14 mouse cellular contexts compared by ENCODE assay signal in genomic region chr13:113580400-113580790, GRCm38 (mm10). TPM values are rescaled to one million over a fixed set of nuclear protein-coding genes. Genes with fewer than 3 reads are reported as not detected.
DNase-seq lines count a peak whose midpoint lies in the region; ATAC-seq lines count a peak whose summit lies in the region.
"Had no signal": no experiment of that assay in that cellular context is flagged by ENCODE, and none has a peak within 500 bp of the region (broad histone marks: within the 10 kb centered on the region; RNA-seq: fewer than 3 reads in every experiment).

No protein-coding gene starts in this region.

- WGBS in intestine, embryonic 15.5 days: 66% methylated on average over 6 of the region's 6 CpGs
- WGBS in intestine, embryonic 16.5 days: 75% methylated on average over 6 of the region's 6 CpGs
- 69% methylated on average over 6 of the region's 6 CpGs for WGBS in forebrain, embryonic 15.5 days
- WGBS in heart, embryonic 11.5 days (ENCODE audit: insufficient replicate concordance): 77% methylated on average over 6 of the region's 6 CpGs

- H3K27me3 ChIP-seq in intestine, embryonic 15.5 days (replicated peaks): no peaks in the 10 kb centered on the region
- no peaks in the 10 kb centered on the region for H3K27me3 ChIP-seq in intestine, embryonic 16.5 days (replicated peaks; ENCODE audit: control insufficient read depth, insufficient read depth, low read length)
- H3K27me3 ChIP-seq in forebrain, embryonic 15.5 days: no peaks in the 10 kb centered on the region
- no peaks in the 10 kb centered on the region for H3K27me3 ChIP-seq in heart, embryonic 11.5 days (ENCODE audit: control insufficient read depth, insufficient read depth, low read length)
- H3K27me3 ChIP-seq: forebrain, embryonic 12.5 days; limb, embryonic 13.5 days; midbrain, embryonic 12.5 days had no signal

- no peak overlapping the region for H3K27ac ChIP-seq in intestine, embryonic 15.5 days
- no peak overlapping the region for H3K27ac ChIP-seq in intestine, embryonic 16.5 days (ENCODE audit: low read length)
- no peak overlapping the region for H3K27ac ChIP-seq in forebrain, embryonic 15.5 days (replicated peaks)
- no peak overlapping the region for H3K27ac ChIP-seq in heart, embryonic 11.5 days (ENCODE audit: low read depth, low read length)
- H3K27ac ChIP-seq: forebrain, embryonic 12.5 days; hindbrain, postnatal 0 days; limb, embryonic 13.5 days; midbrain, embryonic 12.5 days had no signal

- no peaks in the 10 kb centered on the region for H3K36me3 ChIP-seq in intestine, embryonic 15.5 days
- no peaks in the 10 kb centered on the region for H3K36me3 ChIP-seq in intestine, embryonic 16.5 days (ENCODE audit: control insufficient read depth, insufficient read depth, low read length)
- H3K36me3 ChIP-seq in forebrain, embryonic 15.5 days: no peaks in the 10 kb centered on the region
- no peaks in the 10 kb centered on the region for H3K36me3 ChIP-seq in heart, embryonic 11.5 days (ENCODE audit: control insufficient read depth, insufficient read depth, low read length)
- H3K36me3 ChIP-seq: forebrain, embryonic 12.5 days; limb, embryonic 13.5 days; midbrain, embryonic 12.5 days had no signal

- no peaks in the 10 kb centered on the region for H3K9me3 ChIP-seq in intestine, embryonic 15.5 days
- no peaks in the 10 kb centered on the region for H3K9me3 ChIP-seq in intestine, embryonic 16.5 days (ENCODE audit: control insufficient read depth, low read length)
- no peaks in the 10 kb centered on the region for H3K9me3 ChIP-seq in forebrain, embryonic 15.5 days
- H3K9me3 ChIP-seq in heart, embryonic 11.5 days (replicated peaks; ENCODE audit: control insufficient read depth, low read length): no peaks in the 10 kb centered on the region
- H3K9me3 ChIP-seq: forebrain, embryonic 12.5 days; limb, embryonic 13.5 days; midbrain, embryonic 12.5 days had no signal

- H3K9ac ChIP-seq in intestine, embryonic 15.5 days: no peak overlapping the region
- H3K9ac ChIP-seq in intestine, embryonic 16.5 days (ENCODE audit: low read depth, low read length): no peak overlapping the region
- H3K9ac ChIP-seq in forebrain, embryonic 15.5 days (replicated peaks): no peak overlapping the region
- H3K9ac ChIP-seq in heart, embryonic 11.5 days (ENCODE audit: low read depth, low read length): no peak overlapping the region
- H3K9ac ChIP-seq: forebrain, embryonic 12.5 days; limb, embryonic 13.5 days; liver, postnatal 0 days; midbrain, embryonic 12.5 days had no signal

- peak; percentile 77 for DNase-seq in CD4-positive, CD25-positive, alpha-beta regulatory T cell, adult 2 months (ENCODE audit: low read depth, low spot score)
- DNase-seq in kidney, postnatal 36 days: peak; percentile 70 to 81
- no peak for DNase-seq in layer of hippocampus, postnatal 14 days (ENCODE audit: low spot score in 2 of 2)
- DNase-seq: heart, postnatal 14 days; liver, postnatal 0 days had no signal

- no peak overlapping the region for H3K4me3 ChIP-seq in intestine, embryonic 15.5 days (replicated peaks)
- no peak overlapping the region for H3K4me3 ChIP-seq in intestine, embryonic 16.5 days (ENCODE audit: low read length)
- no peak overlapping the region for H3K4me3 ChIP-seq in forebrain, embryonic 15.5 days
- H3K4me3 ChIP-seq in heart, embryonic 11.5 days (ENCODE audit: low read depth, low read length): no peak overlapping the region
- H3K4me3 ChIP-seq: forebrain, embryonic 12.5 days; limb, embryonic 13.5 days; midbrain, embryonic 12.5 days had no signal

- H3K4me2 ChIP-seq in intestine, embryonic 15.5 days (replicated peaks): no peak overlapping the region
- H3K4me2 ChIP-seq in intestine, embryonic 16.5 days (ENCODE audit: low read depth, low read length): no peak overlapping the region
- H3K4me2 ChIP-seq in forebrain, embryonic 15.5 days (replicated peaks): no peak overlapping the region
- H3K4me2 ChIP-seq in heart, embryonic 11.5 days: no peak overlapping the region
- H3K4me2 ChIP-seq: forebrain, embryonic 12.5 days; limb, embryonic 13.5 days; midbrain, embryonic 12.5 days had no signal

- H3K4me1 ChIP-seq in intestine, embryonic 15.5 days (replicated peaks): no peaks in the 10 kb centered on the region
- peaks cover 3% of the 10 kb centered on the region; the same call in 1 of the 2 replicates for H3K4me1 ChIP-seq in intestine, embryonic 16.5 days (ENCODE audit: control insufficient read depth, insufficient read depth, low read length)
- no peaks in the 10 kb centered on the region for H3K4me1 ChIP-seq in forebrain, embryonic 15.5 days
- no peaks in the 10 kb centered on the region for H3K4me1 ChIP-seq in heart, embryonic 11.5 days (ENCODE audit: control insufficient read depth, insufficient read depth, low read length)
- H3K4me1 ChIP-seq: forebrain, embryonic 12.5 days; limb, embryonic 13.5 days; midbrain, embryonic 12.5 days had no signal

- peak; percentile 12; the same call in 1 of the 2 replicates for ATAC-seq in intestine, embryonic 15.5 days
- ATAC-seq in intestine, embryonic 16.5 days: no peak
- ATAC-seq in hematopoietic stem cell, adult 5-6 weeks (replicated peaks in 1 of 2; ENCODE audit: insufficient read depth in 1 of 2, low FRiP score in 2 of 2, low TSS enrichment in 1 of 2, low read depth in 1 of 2, poor library complexity in 2 of 2, severe bottlenecking in 2 of 2): peak; percentile 67 to 82
- no peak for ATAC-seq in forebrain, embryonic 15.5 days (replicated peaks)
- no peak for ATAC-seq in heart, embryonic 11.5 days (replicated peaks; ENCODE audit: insufficient number of reproducible peaks, low FRiP score, low TSS enrichment)
- ATAC-seq: hindbrain, postnatal 0 days; liver, postnatal 0 days had no signal

RNA-seq across cellular contexts. Expression of gene Snx18, which starts 38.0 kb away (rescaled TPM):
- polyA plus RNA-seq in intestine, embryonic 15.5 days (2015; fragmentation: Nextera tagmentation; extraction: Ambion mirVana): 18.1 and 20.3 TPM in 2 replicates
- 10.1 and 11.7 TPM in 2 replicates for polyA plus RNA-seq in intestine, embryonic 16.5 days (2015; fragmentation: Nextera tagmentation; extraction: Ambion mirVana)
- 27.2 and 30.5 TPM in 2 replicates for total RNA-seq in hematopoietic stem cell, adult 5-6 weeks (2017)
- 11.6 and 12.0 TPM in 2 replicates for polyA plus RNA-seq in forebrain, embryonic 15.5 days (2015; fragmentation: Nextera tagmentation; extraction: Ambion mirVana)
- total RNA-seq in layer of hippocampus, postnatal 14 days (2021): 10 to 100 TPM; 26.6 to 29.4 TPM
- 21.6 and 23.1 TPM in 2 replicates for polyA plus RNA-seq in heart, embryonic 11.5 days (2014; fragmentation: Nextera tagmentation; extraction: Ambion mirVana)

Comparison
In these comparisons a context has a peak if more than half of its experiments do, and no peak if none do; other contexts are left out.
1. ATAC-seq: peak in intestine, embryonic 15.5 days (single experiment) and hematopoietic stem cell, adult 5-6 weeks (2 of 2); none in intestine, embryonic 16.5 days (single experiment), forebrain, embryonic 15.5 days (single experiment) and heart, embryonic 11.5 days (single experiment).
2. DNase-seq: peak in CD4-positive, CD25-positive, alpha-beta regulatory T cell, adult 2 months (single experiment) and kidney, postnatal 36 days (2 of 2); none in layer of hippocampus, postnatal 14 days (0 of 2).